Mouse (Mus musculus): ENCODE data around the gene Gpr146.

GRCm38 (mm10) chr5:139331742-139332141 is 45.8 kb upstream of the Gpr146 start:
- TF ChIP-seq POLR2A (IDR thresholded peaks at IDR 0.05; ENCODE audit: insufficient read depth, low read length) (no peak), CTCF (IDR thresholded peaks at IDR 0.05; ENCODE audit: low read depth, low read length) (peak; percentile 96), EP300 (IDR thresholded peaks at IDR 0.05; ENCODE audit: insufficient read depth, low read depth, low read length) (0 out of 2 replicates have a peak, but pooled peaks have one; percentile 20)

Data from ES-Bruce4 (cell line).